Mouse (Mus musculus) adrenal gland, postnatal 4 days (tissue): ENCODE results near the gene Lgi1. TPM values are rescaled to one million over a fixed set of nuclear protein-coding genes. Genes with fewer than 3 reads are reported as not detected.

Experiments
- DNase-seq, 2 experiments: peaks; one replicate each; pipeline ENCODE4 v3.0.0; 2021 to 2022; ENCODE audit warnings: low spot score in 2 of 2, mixed read lengths in 2 of 2
- long read RNA-seq, 2 experiments: library from polyadenylated mRNA; stranded (forward); transcript quantifications; one replicate each; pipeline ENCODE4 v2.0.0; 2021
- total RNA-seq, 2 experiments: library from RNA; stranded (reverse); gene quantifications; 2 replicates each; pipeline ENCODE4 v1.2.3; 2021

Gene Lgi1
- 1 to 10 TPM; 4.6 to 5.3 TPM for total RNA-seq
- long read RNA-seq, experiment 1, full-length matches to known transcripts, result 2 of 3 reads
- long read RNA-seq, experiment 1, partial matches to known transcripts, result 0 of 3 reads
- long read RNA-seq, experiment 1, other reads (novel, unspliced or antisense), result 1 of 3 reads
- long read RNA-seq, experiment 2, full-length matches to known transcripts, result 1 of 1 reads
- long read RNA-seq, experiment 2, partial matches to known transcripts, result 0 of 1 reads
- long read RNA-seq, experiment 2, other reads (novel, unspliced or antisense), result 0 of 1 reads

- no peak for DNase-seq
These were observed at the start of gene Lgi1 for GRCm38 (mm10) chr19:38264505-38265500. Gene Lgi1 (plus strand): TSS chr19:38264536.

- no peak for DNase-seq
These were observed 46.6 kb upstream of the Lgi1 start for GRCm38 (mm10) chr19:38217696-38218095.

- DNase-seq, result no peak
These were observed 40.9 kb upstream of the Lgi1 start for GRCm38 (mm10) chr19:38223356-38223904.

GRCm38 (mm10) chr19:38223905-38224684, 40.2 kb upstream of the Lgi1 start, which contains the start of gene Fra10ac1:
Gene Fra10ac1 (minus strand): TSS chr19:38224156.
- DNase-seq, result peak; percentile 82 to 85

GRCm38 (mm10) chr19:38224685-38225060, 39.7 kb upstream of the Lgi1 start:
- no peak for DNase-seq

- no peak for DNase-seq
These were observed 35.6 kb upstream of the Lgi1 start for GRCm38 (mm10) chr19:38228699-38229098.

- no peak for DNase-seq
These were observed 32.2 kb upstream of the Lgi1 start for GRCm38 (mm10) chr19:38232087-38232486.

- no peak for DNase-seq
These were observed 31.8 kb upstream of the Lgi1 start for GRCm38 (mm10) chr19:38232516-38232915.

- no peak for DNase-seq
These were observed 27.8 kb upstream of the Lgi1 start for GRCm38 (mm10) chr19:38236526-38236925.

GRCm38 (mm10) chr19:38237834-38238212, 26.5 kb upstream of the Lgi1 start:
- no peak for DNase-seq

- no peak for DNase-seq
These were observed 26.0 kb upstream of the Lgi1 start for GRCm38 (mm10) chr19:38238213-38238951.

- DNase-seq, result no peak
These were observed 22.0 kb upstream of the Lgi1 start for GRCm38 (mm10) chr19:38242314-38242852.

- no peak for DNase-seq
These were observed 19.6 kb upstream of the Lgi1 start for GRCm38 (mm10) chr19:38244748-38245147.

GRCm38 (mm10) chr19:38245361-38246176, 18.8 kb upstream of the Lgi1 start:
- no peak for DNase-seq

- no peak for DNase-seq
These were observed 18.1 kb upstream of the Lgi1 start for GRCm38 (mm10) chr19:38246177-38246622.

GRCm38 (mm10) chr19:38249627-38250026, 14.7 kb upstream of the Lgi1 start:
- no peak for DNase-seq

GRCm38 (mm10) chr19:38253796-38254195, 10.5 kb upstream of the Lgi1 start:
- DNase-seq, result no peak

GRCm38 (mm10) chr19:38258651-38259065, 5.7 kb upstream of the Lgi1 start:
- no peak for DNase-seq

GRCm38 (mm10) chr19:38259436-38259835, 4.9 kb upstream of the Lgi1 start:
- no peak for DNase-seq
